Mouse (Mus musculus): Measurements from ENCODE around the gene Atp7a.

DNA sequence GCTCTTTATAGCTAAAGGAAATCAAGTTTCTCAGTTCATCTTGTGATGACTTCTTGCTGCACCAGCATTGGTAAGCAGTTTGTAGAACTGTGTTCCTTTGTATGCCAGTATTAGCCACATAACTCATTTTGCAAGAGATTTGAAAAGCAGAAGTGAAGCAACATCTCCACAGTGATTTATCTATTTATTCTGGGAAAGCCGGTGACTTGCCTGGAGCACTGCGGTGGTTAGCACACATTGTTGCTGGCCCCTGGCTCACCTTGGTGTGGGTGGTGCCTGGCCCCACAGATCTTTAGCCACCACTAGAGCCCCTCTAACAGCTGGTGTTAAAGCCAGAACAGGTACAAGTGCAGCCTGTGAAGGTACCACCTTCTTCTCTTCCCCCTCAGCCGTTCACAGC, 107.8 kb downstream of the Atp7a start:
- no peak for TF ChIP-seq POLR2A (IDR thresholded peaks at IDR 0.05; ENCODE audit: low read depth, low read length)
- no peak for TF ChIP-seq CTCF (IDR thresholded peaks at IDR 0.05; ENCODE audit: extremely low read depth, insufficient read length, insufficient replicate concordance, low read depth, low read length)
